Mouse (Mus musculus): ENCODE data around the gene Eps8. TPM values are rescaled to one million over a fixed set of nuclear protein-coding genes. Genes with fewer than 3 reads are reported as not detected.

The Eps8 gene
- total and polyA plus RNA-seq, 3 experiments: 0.08 to 0.15 TPM; not detected in 1

DNA sequence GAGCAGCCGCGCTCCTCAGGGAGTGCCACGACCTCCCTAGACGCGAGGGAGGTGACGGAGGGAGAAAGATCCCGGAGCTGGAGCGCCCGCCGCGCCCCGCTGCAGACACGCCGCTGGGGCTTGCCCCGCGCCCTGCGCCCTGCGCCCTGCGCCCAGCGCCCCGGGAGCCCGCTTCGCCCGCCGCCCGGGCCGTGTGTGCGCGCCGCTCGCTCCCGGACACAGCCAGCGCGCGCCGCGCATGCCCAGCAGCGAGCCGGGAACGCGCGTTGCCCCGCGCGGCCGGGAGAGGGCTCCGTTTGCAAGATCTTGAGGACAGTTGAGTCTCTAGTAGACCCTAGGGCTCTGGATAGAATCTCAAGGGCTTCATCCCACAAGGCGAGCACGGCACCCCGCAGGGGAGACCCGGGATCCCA is 5.6 kb downstream of the Eps8 start:
- no peak for TF ChIP-seq USF1 (IDR thresholded peaks at IDR 0.05; ENCODE audit: low read depth, low read length)
- TF ChIP-seq MAFK (IDR thresholded peaks at IDR 0.05; ENCODE audit: borderline replicate concordance, low read depth, low read length): no peak
- no peak for TF ChIP-seq E2F4 (IDR thresholded peaks at IDR 0.05; ENCODE audit: borderline replicate concordance, low read depth, low read length)
- no peak for TF ChIP-seq TAL1 (IDR thresholded peaks at IDR 0.05; ENCODE audit: low read length)
- TF ChIP-seq ZKSCAN1 (IDR thresholded peaks at IDR 0.05; ENCODE audit: low read depth, low read length): no peak
- TF ChIP-seq MYB (IDR thresholded peaks at IDR 0.05; ENCODE audit: low read depth, low read length): no peak
- no peak for TF ChIP-seq POLR2AphosphoS2 (IDR thresholded peaks at IDR 0.05; ENCODE audit: low read length)
- no peak for TF ChIP-seq POLR2A (IDR thresholded peaks at IDR 0.05; ENCODE audit: control insufficient read depth in 1 of 2, insufficient read depth in 1 of 2, low read depth in 1 of 2, low read length in 2 of 2, poor library complexity in 1 of 2)
- TF ChIP-seq USF2 (IDR thresholded peaks at IDR 0.05; ENCODE audit: borderline replicate concordance in 1 of 2, insufficient read depth in 1 of 2, low read depth in 1 of 2, low read length in 2 of 2): no peak
- TF ChIP-seq SIN3A (IDR thresholded peaks at IDR 0.05; ENCODE audit: low read length): no peak
- TF ChIP-seq MAX (IDR thresholded peaks at IDR 0.05; ENCODE audit: low read length): no peak
- TF ChIP-seq CHD1 (IDR thresholded peaks at IDR 0.05; ENCODE audit: low read depth, low read length): no peak
- TF ChIP-seq MYC (IDR thresholded peaks at IDR 0.05; ENCODE audit: low read depth, low read length): no peak
- TF ChIP-seq ZMIZ1 (IDR thresholded peaks at IDR 0.05; ENCODE audit: low read depth, low read length): no peak
- Histone ChIP-seq H3K27me3 (ENCODE audit: control insufficient read depth in 1 of 2, insufficient read depth in 2 of 2, low read length in 2 of 2) (no peaks in the 10 kb centered on the region), H3K79me2 (ENCODE audit: control insufficient read depth, insufficient read depth, low read length, poor library complexity) (no peaks in the 10 kb centered on the region), H3K4me3 (ENCODE audit: control insufficient read depth in 1 of 2, insufficient read depth in 1 of 2, low read depth in 2 of 2, low read length in 2 of 2) (no peak overlapping the region), H3K27ac (ENCODE audit: control insufficient read depth, low read depth, low read length) (no peak overlapping the region), H3K9ac (ENCODE audit: control insufficient read depth, low read depth, low read length, poor library complexity, severe bottlenecking) (no peak overlapping the region), H3K4me1 (ENCODE audit: control insufficient read depth in 1 of 2, insufficient read depth in 2 of 2, low read length in 2 of 2) (no peaks in the 10 kb centered on the region), H3K36me3 (ENCODE audit: control insufficient read depth in 1 of 2, insufficient read depth in 2 of 2, low read length in 2 of 2) (no peaks in the 10 kb centered on the region), H3K9me3 (replicated peaks; ENCODE audit: insufficient read depth, low read length) (no peaks in the 10 kb centered on the region)
- no peak for DNase-seq (ENCODE audit: low read depth, low spot score)

DNA sequence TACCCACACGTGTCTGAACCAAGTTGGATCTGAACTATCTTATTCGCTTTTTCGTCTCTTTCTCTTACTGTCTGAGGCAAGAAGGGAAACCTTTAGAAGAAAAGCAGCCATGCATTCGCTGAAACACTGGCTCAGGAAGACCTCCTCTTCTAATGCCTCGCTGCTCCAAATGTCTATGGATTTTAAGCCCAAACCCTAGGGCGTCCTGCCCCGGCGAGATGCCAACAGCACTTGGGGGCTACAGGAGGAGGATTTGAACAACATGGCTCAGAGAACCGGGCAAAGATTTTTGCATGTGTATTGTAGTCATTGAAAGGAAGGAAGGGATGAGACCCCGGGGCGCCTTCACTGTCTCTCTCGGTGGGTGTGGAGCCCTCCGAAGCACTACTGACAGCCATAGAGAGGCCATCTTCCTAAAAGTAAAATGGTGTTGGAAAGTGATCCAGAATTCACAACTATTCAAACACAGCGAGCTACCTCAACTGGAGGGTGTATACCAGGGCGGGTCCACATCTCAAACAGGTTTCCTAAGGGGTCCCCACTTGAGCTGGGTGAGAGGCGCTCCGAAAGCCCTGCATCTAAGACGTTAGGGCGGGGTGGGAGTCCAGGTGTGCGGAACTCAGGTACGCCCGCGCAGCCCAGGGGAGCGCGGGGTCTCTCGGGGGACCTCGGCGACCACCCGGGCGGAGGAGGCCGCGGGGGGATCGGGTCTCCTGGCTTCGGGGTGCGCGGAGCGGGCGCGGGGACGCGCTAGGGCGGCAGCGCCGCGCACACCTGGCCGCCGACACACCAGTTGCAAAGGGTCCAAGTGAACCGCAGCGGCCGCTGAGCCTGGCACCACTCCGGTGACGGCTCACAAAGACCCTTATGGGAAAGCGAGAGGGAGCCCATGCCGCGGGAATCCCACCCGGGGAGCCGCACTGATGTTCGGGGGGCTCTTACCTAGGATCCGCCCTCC is 6.3 kb downstream of the Eps8 start:
- H3K9ac ChIP-seq (ENCODE audit: control insufficient read depth, low read depth, low read length, poor library complexity, severe bottlenecking): no peak overlapping the region
- H3K27ac ChIP-seq (ENCODE audit: control insufficient read depth, low read depth, low read length): no peak overlapping the region
- no peaks in the 10 kb centered on the region for H3K79me2 ChIP-seq (ENCODE audit: control insufficient read depth, insufficient read depth, low read length, poor library complexity)
- H3K9me3 ChIP-seq (replicated peaks; ENCODE audit: insufficient read depth, low read length): no peaks in the 10 kb centered on the region
- DNase-seq (ENCODE audit: low read depth, low spot score): no peak
- no peaks in the 10 kb centered on the region for H3K27me3 ChIP-seq (ENCODE audit: control insufficient read depth in 1 of 2, insufficient read depth in 2 of 2, low read length in 2 of 2)
- H3K4me1 ChIP-seq (ENCODE audit: control insufficient read depth in 1 of 2, insufficient read depth in 2 of 2, low read length in 2 of 2): no peaks in the 10 kb centered on the region
- H3K36me3 ChIP-seq (ENCODE audit: control insufficient read depth in 1 of 2, insufficient read depth in 2 of 2, low read length in 2 of 2): no peaks in the 10 kb centered on the region
- H3K4me3 ChIP-seq (ENCODE audit: control insufficient read depth in 1 of 2, insufficient read depth in 1 of 2, low read depth in 2 of 2, low read length in 2 of 2): no peak overlapping the region
- TF ChIP-seq MAFK (IDR thresholded peaks at IDR 0.05; ENCODE audit: borderline replicate concordance, low read depth, low read length): no peak
- TF ChIP-seq MEF2A (IDR thresholded peaks at IDR 0.05; ENCODE audit: extremely low read depth, insufficient replicate concordance, low read depth, low read length, poor library complexity, severe bottlenecking): no peak
- TF ChIP-seq JUND (IDR thresholded peaks at IDR 0.05; ENCODE audit: low read depth, low read length): no peak
- no peak for TF ChIP-seq MYB (IDR thresholded peaks at IDR 0.05; ENCODE audit: low read depth, low read length)
